Mouse (Mus musculus): Measurements from ENCODE around the gene Sik3.
"Not testable (repeated sequence)": the region's sequence is repeated elsewhere in the genome, so short reads cannot be mapped to it uniquely, and the experiment has no call there.

Sik3 gene

GRCm38 (mm10) chr9:46053014-46053666 is 40.5 kb downstream of the Sik3 start:
- DNase-seq (ENCODE audit: low spot score in 2 of 2), result no peak

- no peak for DNase-seq (ENCODE audit: low spot score in 2 of 2)
Observed at GRCm38 (mm10) chr9:46058065-46058464, 45.4 kb downstream of the Sik3 start.

GRCm38 (mm10) chr9:46060249-46060648 is 47.6 kb downstream of the Sik3 start:
- no peak for DNase-seq (ENCODE audit: low spot score in 2 of 2)

GRCm38 (mm10) chr9:46061696-46062425 is 49.2 kb downstream of the Sik3 start:
- no peak for DNase-seq (ENCODE audit: low spot score in 2 of 2)

- DNase-seq (ENCODE audit: low spot score in 2 of 2), result no peak
Observed at GRCm38 (mm10) chr9:46064331-46064730, 51.7 kb downstream of the Sik3 start.

- DNase-seq (ENCODE audit: low spot score in 2 of 2), result no peak
Observed at GRCm38 (mm10) chr9:46066711-46067110, 54.1 kb downstream of the Sik3 start.

GRCm38 (mm10) chr9:46067691-46068090 is 55.1 kb downstream of the Sik3 start:
- DNase-seq (ENCODE audit: low spot score in 2 of 2), result no peak

- DNase-seq (ENCODE audit: low spot score in 2 of 2), result no peak
Observed at GRCm38 (mm10) chr9:46069013-46069412, 56.4 kb downstream of the Sik3 start.

GRCm38 (mm10) chr9:46072101-46072835 is 59.6 kb downstream of the Sik3 start:
- peak in 1 of 2 experiments; percentile 11 for DNase-seq (ENCODE audit: low spot score in 2 of 2)

GRCm38 (mm10) chr9:46073443-46073842 is 60.8 kb downstream of the Sik3 start:
- no peak for DNase-seq (ENCODE audit: low spot score in 2 of 2)

GRCm38 (mm10) chr9:46075578-46075977 is 63.0 kb downstream of the Sik3 start:
- DNase-seq (ENCODE audit: low spot score in 2 of 2), result no peak

- no peak for DNase-seq (ENCODE audit: low spot score in 2 of 2)
Observed at GRCm38 (mm10) chr9:46082381-46082821, 69.8 kb downstream of the Sik3 start.

GRCm38 (mm10) chr9:46083490-46083893 is 70.9 kb downstream of the Sik3 start:
- no peak for DNase-seq (ENCODE audit: low spot score in 2 of 2)

GRCm38 (mm10) chr9:46085898-46086297 is 73.3 kb downstream of the Sik3 start:
- DNase-seq (ENCODE audit: low spot score in 2 of 2), result no peak

GRCm38 (mm10) chr9:46086826-46087225 is 74.2 kb downstream of the Sik3 start:
- no peak for DNase-seq (ENCODE audit: low spot score in 2 of 2)

GRCm38 (mm10) chr9:46087461-46087860 is 74.8 kb downstream of the Sik3 start:
- no peak for DNase-seq (ENCODE audit: low spot score in 2 of 2)

GRCm38 (mm10) chr9:46088722-46089121 is 76.1 kb downstream of the Sik3 start:
- no peak for DNase-seq (ENCODE audit: low spot score in 2 of 2)

GRCm38 (mm10) chr9:46090066-46090465 is 77.4 kb downstream of the Sik3 start:
- DNase-seq (ENCODE audit: low spot score in 2 of 2), result no peak

- not testable (repeated sequence) for DNase-seq (ENCODE audit: low spot score in 2 of 2)
Observed at GRCm38 (mm10) chr9:46091157-46091556, 78.5 kb downstream of the Sik3 start.

- DNase-seq (ENCODE audit: low spot score in 2 of 2), result peak in 1 of 2 experiments; percentile 7
Observed at GRCm38 (mm10) chr9:46092633-46093032, 80.0 kb downstream of the Sik3 start.

- DNase-seq (ENCODE audit: low spot score in 2 of 2), result no peak
Observed at GRCm38 (mm10) chr9:46098360-46098985, 85.9 kb downstream of the Sik3 start.

- no peak for DNase-seq (ENCODE audit: low spot score in 2 of 2)
Observed at GRCm38 (mm10) chr9:46099107-46099506, 86.5 kb downstream of the Sik3 start.

Data from thymus, postnatal 10 days (tissue).